Mouse (Mus musculus) G1E (cell line): Measurements from ENCODE around the gene Slit1.

Experiments used
- CTCF ChIP-seq: IDR thresholded peaks from 2 replicates; pipeline ENCODE4 v1.5.1; 2012; ENCODE audit warnings: low read depth, low read length, inconsistent platforms, mixed read lengths
- GATA1 ChIP-seq: IDR thresholded peaks from 2 replicates; pipeline ENCODE4 v1.6.1; 2012; ENCODE audit warnings: borderline replicate concordance, low read length, inconsistent platforms, mixed read lengths
- GATA2 ChIP-seq: IDR thresholded peaks from 2 replicates; pipeline ENCODE4 v1.6.1; 2012; ENCODE audit warnings: low read depth, low read length, inconsistent platforms, borderline replicate concordance
- POLR2AphosphoS5 ChIP-seq: IDR thresholded peaks from 2 replicates; pipeline ENCODE4 v1.6.1; 2012; ENCODE audit warnings: low read depth, low read length, inconsistent platforms; ENCODE audit not compliant: insufficient replicate concordance
- TAL1 ChIP-seq: conservative IDR thresholded peaks from 2 replicates; pipeline ENCODE4 v1.6.1; 2012; ENCODE audit warnings: low read depth, low read length, inconsistent platforms, mixed read lengths

GRCm38 (mm10) chr19:41707850-41708249 lies 35.6 kb downstream of the Slit1 start:
- TF ChIP-seq CTCF (no peak), GATA1 (no peak), TAL1 (no peak), POLR2AphosphoS5 (no peak), GATA2 (no peak)
